Mouse (Mus musculus) layer of hippocampus, adult 9-11 months (tissue): ENCODE measurements at regions not wholly inside any gene's neighbourhood (a gene's known extent, or its start where the extent isn't known, plus 50 kb on each side); places are given as distances from the start of the nearest gene placed in this dataset.
"Not testable (repeated sequence)": the region's sequence is repeated elsewhere in the genome, so short reads cannot be mapped to it uniquely, and the experiment has no call there.

Source experiments
- DNase-seq: peaks from one replicate; pipeline ENCODE4 v3.0.0; 2022

DNA sequence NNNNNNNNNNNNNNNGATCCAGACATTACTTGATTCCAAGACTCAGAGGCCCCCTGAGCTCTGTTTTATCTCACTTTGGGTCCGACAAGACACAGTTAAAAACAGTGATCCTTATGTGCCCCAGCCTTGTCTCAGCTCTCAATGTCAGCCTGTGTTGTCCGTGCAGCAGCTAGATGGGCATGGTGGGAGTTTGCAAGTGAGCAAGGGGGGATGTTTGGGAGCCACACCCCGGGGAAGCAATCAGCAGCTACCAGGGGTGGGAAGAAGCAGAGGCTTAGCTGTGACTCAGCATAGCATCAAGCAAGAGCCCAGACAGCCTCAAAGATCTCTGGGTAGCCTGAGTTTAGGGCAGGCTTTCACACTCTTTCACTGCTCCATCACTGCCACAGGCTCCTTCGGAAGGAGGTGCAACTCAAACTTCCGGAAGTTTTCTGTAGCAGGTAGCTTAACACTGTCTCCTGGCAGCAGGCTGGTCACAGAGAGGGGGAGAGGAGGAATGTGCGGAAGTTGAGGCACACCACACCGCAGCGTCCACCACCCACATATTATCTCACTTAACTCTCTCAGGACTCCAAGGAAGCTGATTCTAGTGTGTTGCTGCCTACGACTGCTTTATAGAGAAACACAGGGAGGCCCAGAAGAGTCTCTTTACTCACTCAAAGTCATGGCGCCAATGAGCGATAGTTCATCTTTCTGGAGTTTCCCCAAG is 80.2 kb upstream of the Defb33 start:
- DNase-seq, result not testable (repeated sequence)

DNA sequence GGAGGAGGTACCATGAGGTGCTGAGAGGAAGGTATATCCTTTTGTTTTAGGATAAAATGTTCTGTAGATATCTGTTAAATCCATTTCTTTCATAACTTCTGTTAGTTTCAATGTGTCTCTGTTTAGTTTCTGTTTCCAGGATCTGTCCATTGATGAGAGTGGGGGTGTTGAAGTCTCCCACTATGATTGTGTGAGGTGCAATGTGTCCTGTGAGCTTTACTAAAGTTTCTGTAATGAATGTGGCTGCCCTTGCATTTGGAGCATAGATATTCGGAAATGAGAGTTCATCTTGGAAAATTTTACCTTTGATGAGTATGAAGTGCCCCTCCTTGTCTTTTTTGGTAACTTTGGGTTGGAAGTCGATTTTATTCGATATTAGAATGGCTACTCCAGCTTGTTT is 79.0 kb upstream of the Defb33 start:
- not testable (repeated sequence) for DNase-seq

DNA sequence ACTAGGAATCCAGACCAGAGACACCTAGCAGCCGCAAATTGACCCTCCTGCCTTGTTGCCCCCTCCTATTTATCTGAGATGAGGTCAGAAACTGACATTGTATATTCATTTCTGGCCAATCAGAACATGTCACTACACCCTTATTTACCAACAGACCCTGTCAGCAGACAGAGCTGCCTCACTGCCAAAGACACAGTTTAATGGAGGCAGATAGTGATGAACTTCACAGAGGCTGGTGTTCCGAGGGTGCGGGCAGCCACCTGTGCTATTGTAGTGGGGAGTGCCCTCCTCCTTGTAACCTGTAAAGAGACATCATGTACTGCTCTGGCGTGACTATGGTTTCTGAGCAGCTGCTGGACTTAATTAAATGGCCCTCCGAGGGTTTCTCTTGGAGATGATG is 70.0 kb upstream of the Defb33 start:
- peak; percentile 24 for DNase-seq

DNA sequence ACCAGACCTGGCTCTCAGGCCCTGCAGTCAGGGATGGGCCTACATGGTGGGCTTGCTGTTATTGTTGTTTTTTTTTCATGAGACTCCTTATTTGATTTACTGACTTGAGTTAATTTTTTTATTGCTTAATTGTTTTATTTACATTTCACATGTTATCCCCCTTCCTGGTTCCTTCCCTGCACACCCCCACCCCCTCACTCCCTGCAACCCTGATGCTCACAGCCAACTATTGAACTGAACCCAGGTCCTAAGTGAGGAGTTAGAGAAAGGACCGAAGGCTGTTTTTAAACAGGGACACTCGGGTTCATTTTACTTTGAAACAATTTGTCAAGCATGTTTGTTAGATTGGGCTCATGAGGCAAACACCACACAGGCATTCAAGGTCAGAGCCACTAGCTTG is 69.2 kb upstream of the Defb33 start:
- DNase-seq, result not testable (repeated sequence)

DNA sequence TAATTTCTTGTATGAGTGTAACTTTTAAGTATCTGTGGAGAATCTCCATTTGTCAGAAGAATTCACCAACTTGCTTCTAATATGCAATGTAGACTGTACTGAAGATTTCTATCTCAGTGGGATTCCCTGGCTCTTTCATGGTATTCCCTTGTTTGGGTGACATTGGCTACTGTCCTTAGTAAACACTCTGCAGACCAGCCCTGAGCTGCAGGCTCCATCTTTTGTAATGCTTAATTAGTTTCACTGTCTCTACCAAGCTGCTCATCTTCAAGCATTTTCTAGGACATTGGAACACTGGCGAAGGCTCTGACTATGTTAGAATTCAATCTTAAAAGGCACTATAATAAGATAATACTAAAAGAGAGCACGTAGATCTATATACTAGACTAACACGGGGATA is 53.0 kb upstream of the Defb33 start:
- not testable (repeated sequence) for DNase-seq
